Mouse (Mus musculus): ENCODE measurements around the gene Phka2. TPM values are rescaled to one million over a fixed set of nuclear protein-coding genes. Genes with fewer than 3 reads are reported as not detected.
A peak's percentile ranks its signal among the peaks of the same experiment; 100 is the strongest.

Gene Phka2
- total and polyA plus RNA-seq, 3 experiments: 16.6 to 31.0 TPM; not detected in 1

GRCm38 (mm10) chrX:160496473-160496872 is 5.5 kb upstream of the Phka2 start:
- peaks cover 0 to 40% of the 10 kb centered on the region in 2 experiments; a peak in 2 of 4 replicates for H3K36me3 ChIP-seq (ENCODE audit: control insufficient read depth in 1 of 2, insufficient read depth in 2 of 2, low read length in 2 of 2)
- no peaks in the 10 kb centered on the region for H3K79me2 ChIP-seq (ENCODE audit: control insufficient read depth, insufficient read depth, low read length, poor library complexity)
- H3K4me3 ChIP-seq (ENCODE audit: control insufficient read depth in 1 of 2, insufficient read depth in 1 of 2, low read depth in 2 of 2, low read length in 2 of 2): peak overlapping the region in 1 of 2 experiments; percentile 12; a peak in 2 of 4 replicates
- peak overlapping the region; percentile 39 for H3K27ac ChIP-seq (ENCODE audit: control insufficient read depth, low read depth, low read length)
- H3K27me3 ChIP-seq (ENCODE audit: control insufficient read depth in 1 of 2, insufficient read depth in 2 of 2, low read length in 2 of 2): no peaks in the 10 kb centered on the region
- DNase-seq (ENCODE audit: low read depth, low spot score): peak; percentile 77
- peaks cover 15 to 20% of the 10 kb centered on the region in 2 experiments for H3K4me1 ChIP-seq (ENCODE audit: control insufficient read depth in 1 of 2, insufficient read depth in 2 of 2, low read length in 2 of 2)
- 0 out of 2 replicates have a peak overlapping the region, but pooled peaks have one; percentile 0 for H3K9ac ChIP-seq (ENCODE audit: control insufficient read depth, low read depth, low read length, poor library complexity, severe bottlenecking)
- H3K9me3 ChIP-seq (replicated peaks; ENCODE audit: insufficient read depth, low read length): no peaks in the 10 kb centered on the region
- TF ChIP-seq ELF1 (IDR thresholded peaks at IDR 0.05; ENCODE audit: low read depth, low read length) (no peak), ZC3H11A (IDR thresholded peaks at IDR 0.05; ENCODE audit: low read depth, low read length) (no peak), RCOR1 (IDR thresholded peaks at IDR 0.05; ENCODE audit: low read depth, low read length) (peak; percentile 93), MAX (IDR thresholded peaks at IDR 0.05; ENCODE audit: low read length) (no peak), MYC (IDR thresholded peaks at IDR 0.05; ENCODE audit: low read depth, low read length) (0 out of 2 replicates have a peak, but pooled peaks have one; percentile 39), POLR2AphosphoS5 (IDR thresholded peaks at IDR 0.05; ENCODE audit: borderline replicate concordance, low read depth, low read length) (no peak), EP300 (IDR thresholded peaks at IDR 0.05; ENCODE audit: low read depth in 1 of 2, low read length in 2 of 2) (peak; percentile 97), TAL1 (IDR thresholded peaks at IDR 0.05; ENCODE audit: low read length) (peak; percentile 69), GATA1 (IDR thresholded peaks at IDR 0.05; ENCODE audit: low read depth, low read length) (peak; percentile 91), SMC3 (IDR thresholded peaks at IDR 0.05; ENCODE audit: low read depth, low read length) (no peak), GABPA (IDR thresholded peaks at IDR 0.05; ENCODE audit: low read depth, low read length) (no peak), MAFK (IDR thresholded peaks at IDR 0.05; ENCODE audit: borderline replicate concordance, low read depth, low read length) (peak; percentile 63; the same call in 1 of the 2 replicates), TBP (IDR thresholded peaks at IDR 0.05; ENCODE audit: low read depth, low read length) (peak; percentile 47; the same call in 1 of the 2 replicates), MXI1 (IDR thresholded peaks at IDR 0.05; ENCODE audit: low read depth, low read length) (no peak), CTCF (IDR thresholded peaks at IDR 0.05 in 2 of 3, conservative IDR thresholded peaks at IDR 0.05 in 1 of 3; ENCODE audit: control insufficient read depth in 1 of 3, insufficient read depth in 1 of 3, low read depth in 2 of 3, low read length in 3 of 3, poor library complexity in 1 of 3, severe bottlenecking in 1 of 3) (no peak), POLR2A (IDR thresholded peaks at IDR 0.05; ENCODE audit: control insufficient read depth in 1 of 2, insufficient read depth in 1 of 2, low read depth in 1 of 2, low read length in 2 of 2, poor library complexity in 1 of 2) (no peak), ZKSCAN1 (IDR thresholded peaks at IDR 0.05; ENCODE audit: low read depth, low read length) (no peak), E2F4 (IDR thresholded peaks at IDR 0.05; ENCODE audit: borderline replicate concordance, low read depth, low read length) (no peak), MEF2A (IDR thresholded peaks at IDR 0.05; ENCODE audit: extremely low read depth, insufficient replicate concordance, low read depth, low read length, poor library complexity, severe bottlenecking) (no peak), RAD21 (IDR thresholded peaks at IDR 0.05; ENCODE audit: low read depth, low read length) (no peak), KAT2A (conservative IDR thresholded peaks at IDR 0.05; ENCODE audit: low read depth, low read length) (no peak), CHD2 (IDR thresholded peaks at IDR 0.05; ENCODE audit: low read length) (no peak), UBTF (IDR thresholded peaks at IDR 0.05; ENCODE audit: borderline replicate concordance, insufficient read depth, low read depth, low read length) (no peak), ZNF384 (IDR thresholded peaks at IDR 0.05; ENCODE audit: low read depth, low read length) (0 out of 2 replicates have a peak, but pooled peaks have one; percentile 19), POLR2AphosphoS2 (IDR thresholded peaks at IDR 0.05; ENCODE audit: low read length) (no peak), BHLHE40 (IDR thresholded peaks at IDR 0.05; ENCODE audit: borderline replicate concordance, low read depth, low read length) (no peak), JUND (IDR thresholded peaks at IDR 0.05; ENCODE audit: low read depth, low read length) (no peak), ETS1 (IDR thresholded peaks at IDR 0.05; ENCODE audit: low read depth, low read length) (peak; percentile 83), NRF1 (IDR thresholded peaks at IDR 0.05; ENCODE audit: insufficient read depth, low read depth, low read length, poor library complexity, severe bottlenecking) (no peak), CHD1 (IDR thresholded peaks at IDR 0.05; ENCODE audit: low read depth, low read length) (no peak), MAZ (IDR thresholded peaks at IDR 0.05; ENCODE audit: low read depth, low read length) (no peak), USF2 (IDR thresholded peaks at IDR 0.05; ENCODE audit: borderline replicate concordance in 1 of 2, insufficient read depth in 1 of 2, low read depth in 1 of 2, low read length in 2 of 2) (no peak), HCFC1 (IDR thresholded peaks at IDR 0.05; ENCODE audit: low read depth, low read length) (0 out of 2 replicates have a peak, but pooled peaks have one; percentile 20), SIN3A (IDR thresholded peaks at IDR 0.05; ENCODE audit: low read length) (peak; percentile 78), ZMIZ1 (IDR thresholded peaks at IDR 0.05; ENCODE audit: low read depth, low read length) (no peak), TCF12 (IDR thresholded peaks at IDR 0.05; ENCODE audit: low read depth, low read length) (peak; percentile 94), NELFE (IDR thresholded peaks at IDR 0.05; ENCODE audit: low read depth, low read length) (no peak)
